Mouse (Mus musculus) left cerebral cortex, adult 18-20 months (tissue): ENCODE data around the gene Ift22. TPM values are rescaled to one million over a fixed set of nuclear protein-coding genes. Genes with fewer than 3 reads are reported as not detected.
A peak's percentile ranks its signal among the peaks of the same experiment; 100 is the strongest.

Source experiments
- DNase-seq, 2 experiments: peaks; one replicate each; pipeline ENCODE4 v3.0.0; 2021 to 2022; ENCODE audit warnings: low spot score in 2 of 2, mixed read lengths in 1 of 2
- long read RNA-seq, 2 experiments: library from polyadenylated mRNA; stranded (forward); transcript quantifications; one replicate each; pipeline ENCODE4 v2.0.0; 2021
- total RNA-seq, 2 experiments: library from RNA; stranded (reverse); gene quantifications; 2 replicates each; pipeline ENCODE4 v1.2.3; 2021

Ift22 gene
- 10 to 100 TPM; 97.1 to 99.0 TPM for total RNA-seq
- long read RNA-seq, experiment 1, transcript Ift22-205 (5 exons, 3,071 nt): major isoform, 43 of 73 reads
- long read RNA-seq, experiment 1, partial matches to known transcripts: 6 of 73 reads
- long read RNA-seq, experiment 1, other reads (novel, unspliced or antisense): 22 of 73 reads
- long read RNA-seq, experiment 2, transcript Ift22-205 (5 exons, 3,071 nt): major isoform, 29 of 55 reads
- long read RNA-seq, experiment 2, partial matches to known transcripts: 3 of 55 reads
- long read RNA-seq, experiment 2, other reads (novel, unspliced or antisense): 23 of 55 reads

DNA sequence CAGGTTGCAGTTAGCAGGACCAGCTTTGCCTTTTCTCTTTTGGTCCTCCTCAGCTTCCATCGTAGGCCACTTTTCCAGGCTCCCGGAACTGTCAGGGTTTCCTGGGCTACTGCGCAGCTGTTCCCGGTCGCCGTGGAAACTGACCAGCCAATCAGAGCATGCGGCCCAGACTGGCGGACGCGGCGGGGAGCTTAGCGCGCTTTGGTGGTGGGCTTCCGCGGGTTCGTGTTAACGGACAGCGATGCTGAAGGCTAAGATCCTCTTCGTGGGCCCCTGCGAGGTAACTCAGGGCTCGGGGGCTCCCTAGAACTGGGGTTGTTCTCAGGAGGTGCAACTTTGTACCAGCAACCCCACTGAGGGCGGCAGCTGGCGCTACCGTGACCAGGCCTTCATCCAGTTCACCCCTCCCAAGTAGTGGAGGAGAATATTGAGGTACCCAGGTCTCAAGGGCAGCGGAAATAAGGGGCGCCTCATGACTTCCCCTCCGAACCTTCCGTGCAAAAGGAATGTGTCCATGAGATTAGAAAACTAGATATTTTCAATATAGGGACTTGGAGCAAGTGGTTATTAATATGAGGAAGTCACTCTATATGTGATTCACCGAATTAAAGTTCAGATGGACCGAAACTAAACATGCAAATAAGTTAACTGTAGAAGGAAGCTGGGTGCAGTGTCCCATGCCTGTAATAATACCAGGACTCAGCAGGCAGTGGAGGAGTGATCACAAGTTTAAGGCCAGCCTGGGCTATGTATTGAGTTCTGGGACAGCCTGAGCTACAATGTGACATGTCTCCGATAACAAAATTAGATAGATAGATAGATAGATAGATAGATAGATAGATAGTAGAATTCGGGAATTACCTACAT lies at the start of gene Ift22:
Gene Ift22, plus strand, starts transcription at position 160 of the 867 bp plus-strand sequence.
- DNase-seq: peak; percentile 95 to 97

DNA sequence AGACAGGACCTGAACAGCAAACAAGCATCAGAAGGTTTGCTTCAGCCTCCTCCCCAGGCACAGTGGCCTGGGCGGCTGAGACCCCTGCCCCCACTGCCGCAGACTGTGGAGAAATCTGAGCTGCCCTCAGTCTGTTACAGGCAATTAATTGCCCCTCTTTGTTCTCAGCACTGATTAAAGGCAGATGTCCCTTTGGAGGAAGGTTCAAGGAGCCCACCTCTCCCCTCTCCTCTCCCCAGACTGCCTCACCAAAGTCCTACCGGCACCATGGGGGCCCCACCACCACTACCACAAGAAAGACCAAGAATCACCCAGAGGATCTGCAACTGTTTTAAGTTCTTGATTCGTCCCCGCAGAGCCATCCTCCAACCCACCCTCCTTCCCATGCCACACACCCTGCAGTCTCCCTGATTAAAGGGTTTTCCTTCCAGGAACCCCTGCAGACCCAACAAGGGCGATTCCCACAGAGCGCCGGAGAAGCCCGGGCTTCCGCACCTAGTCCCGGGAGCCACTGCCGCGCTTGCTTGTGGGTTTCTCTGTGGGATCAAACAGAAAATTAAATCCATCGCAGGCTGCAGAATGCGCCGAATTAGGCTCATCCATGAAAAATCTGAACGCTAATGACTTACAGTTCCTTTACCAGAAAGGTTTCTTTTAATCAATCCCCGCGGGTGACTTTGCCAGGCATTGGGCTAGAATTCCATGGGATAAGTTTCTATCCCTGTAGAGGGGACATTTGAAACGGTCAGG lies 46.6 kb upstream of the Ift22 start:
- no peak for DNase-seq

DNA sequence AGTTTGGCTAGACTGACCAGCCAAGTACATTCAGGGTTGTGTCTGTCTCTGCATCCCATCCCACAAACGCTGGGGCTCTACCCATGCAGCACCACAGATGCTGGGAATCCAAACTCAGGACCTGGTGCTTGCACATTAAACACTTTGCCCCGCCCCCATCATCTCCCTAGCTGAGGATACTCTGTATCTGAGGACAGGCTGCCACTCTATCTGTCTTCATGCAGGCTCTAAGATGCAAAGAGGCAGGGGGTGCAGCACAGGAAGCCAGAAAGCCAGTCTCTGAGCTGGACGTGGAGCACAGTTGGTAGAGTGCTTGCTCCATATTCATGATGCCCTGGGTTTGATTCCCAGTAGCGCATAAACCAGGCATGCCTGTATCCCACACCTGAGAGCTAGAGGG lies 45.1 kb upstream of the Ift22 start:
- DNase-seq: no peak

DNA sequence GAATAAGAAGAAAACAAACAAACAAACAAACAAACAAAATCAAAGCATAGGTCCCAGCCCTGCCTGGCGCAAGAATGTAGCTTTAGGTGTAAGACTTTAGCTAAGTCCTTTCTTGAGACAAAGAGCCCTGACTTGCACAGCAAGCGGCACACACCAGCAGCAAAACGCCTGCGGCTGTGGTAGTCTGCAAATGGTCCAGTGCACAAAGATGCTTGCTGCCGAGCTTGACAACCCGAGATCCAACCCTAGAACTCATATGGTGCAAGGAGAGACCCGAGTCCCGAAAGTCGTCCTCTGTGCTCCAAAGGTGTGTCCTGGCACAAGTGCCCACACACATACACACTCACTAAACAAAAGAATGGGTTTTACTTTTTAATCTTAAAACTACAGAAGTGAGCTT lies 44.7 kb upstream of the Ift22 start:
- no peak for DNase-seq

DNA sequence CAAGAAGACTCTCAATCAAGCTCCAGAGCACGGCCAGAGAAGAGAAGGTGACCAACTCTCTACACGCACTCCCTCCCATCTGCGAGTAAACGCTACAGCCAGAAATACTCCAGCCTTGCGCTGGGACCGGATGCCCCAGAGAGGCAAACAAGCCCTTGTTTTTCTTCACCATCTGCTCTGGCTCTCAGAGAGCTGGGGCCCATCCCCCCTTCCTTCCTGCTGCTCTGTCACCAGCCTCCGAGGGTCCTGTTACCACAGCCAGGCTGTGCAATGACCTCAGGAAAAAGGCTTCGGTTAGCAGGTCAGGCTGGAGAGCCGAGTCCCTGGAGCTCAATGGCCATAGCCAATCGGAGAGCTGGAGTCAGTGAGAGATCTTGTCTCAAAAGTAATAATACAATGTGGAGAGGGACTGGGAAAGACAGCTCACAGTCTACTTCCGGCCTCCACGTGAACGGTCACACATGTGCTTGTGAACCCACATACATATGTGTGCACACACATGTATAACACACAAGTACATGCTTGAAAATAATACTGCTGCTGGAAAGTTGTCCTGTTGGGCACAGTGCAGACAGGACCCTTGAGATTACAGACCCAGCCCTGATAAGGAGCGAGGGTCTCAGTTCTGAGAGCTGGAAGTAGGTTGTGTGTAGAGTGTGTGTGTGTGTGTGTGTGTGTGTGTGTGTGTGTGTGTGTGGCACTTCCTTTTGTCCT lies 43.8 kb upstream of the Ift22 start:
- DNase-seq: peak in 1 of 2 experiments; percentile 5

DNA sequence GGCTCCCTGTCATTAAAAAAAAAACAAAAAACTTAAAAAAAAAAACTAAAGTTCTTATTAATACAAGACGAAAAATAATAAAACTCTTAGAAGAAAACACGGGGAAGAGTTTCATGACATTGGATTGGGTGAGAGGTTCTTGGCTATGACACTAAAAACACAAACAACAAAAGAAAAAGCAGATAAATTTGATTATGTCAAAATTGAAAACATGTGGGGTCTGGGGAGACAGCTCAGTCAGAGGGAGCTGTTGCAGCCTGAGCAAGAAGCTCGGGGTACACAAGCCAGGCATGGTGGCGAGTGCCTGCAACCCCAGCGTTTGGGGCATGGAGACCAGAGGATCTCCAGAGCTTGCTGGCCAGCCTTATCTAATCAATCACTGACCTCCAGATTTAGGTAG lies 40.2 kb upstream of the Ift22 start:
- DNase-seq: no peak

DNA sequence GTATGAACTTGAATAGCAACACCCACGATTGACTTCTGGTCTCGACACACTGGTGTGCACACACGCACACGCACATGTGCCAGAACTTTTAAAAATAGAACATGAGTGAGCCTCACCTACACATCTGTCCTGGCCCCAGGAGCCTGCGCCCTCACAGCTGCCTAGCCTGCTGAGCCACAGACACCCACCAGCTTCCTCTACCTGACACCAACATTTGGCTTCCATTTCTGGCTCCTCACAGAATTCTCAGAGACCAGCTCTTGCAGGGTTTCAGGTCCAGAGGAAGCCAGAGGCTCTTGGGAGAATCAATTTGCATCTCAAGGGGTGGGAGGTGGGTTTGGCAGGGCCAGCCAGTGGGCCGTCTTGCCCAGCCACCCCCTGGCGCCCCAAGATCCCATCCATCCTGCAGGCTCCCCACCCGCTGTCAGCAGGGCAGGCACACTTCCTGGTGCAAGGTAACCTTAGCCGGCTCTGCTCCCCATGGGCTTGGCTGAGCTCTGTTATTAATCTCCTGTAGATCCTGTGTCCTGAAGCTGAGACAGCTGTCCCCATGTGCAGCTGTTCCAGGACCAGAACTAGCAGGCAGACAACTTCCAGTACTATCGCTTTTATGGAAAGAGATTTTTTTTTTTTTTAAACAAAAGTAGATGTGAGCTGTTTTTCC lies 38.4 kb upstream of the Ift22 start:
- DNase-seq: no peak

DNA sequence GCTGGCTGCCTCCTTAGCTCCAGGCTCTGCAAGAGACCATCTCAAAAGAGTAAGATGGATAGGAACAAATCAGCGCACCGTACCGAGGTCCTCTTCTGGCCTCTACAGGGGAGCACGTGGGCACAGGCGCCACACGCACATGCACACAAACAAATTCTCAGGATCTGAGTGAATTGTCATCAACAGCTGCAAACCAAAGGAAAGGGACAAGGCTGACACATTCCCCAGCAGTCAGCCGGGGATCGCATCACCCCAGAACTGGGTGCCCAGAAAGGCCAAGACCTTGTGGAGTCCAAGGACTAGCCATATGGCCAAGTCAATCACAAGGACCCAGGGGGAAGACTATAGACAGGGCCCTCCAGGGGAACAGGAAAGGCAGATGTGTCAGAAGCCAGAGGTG lies 35.5 kb upstream of the Ift22 start:
- DNase-seq: no peak

DNA sequence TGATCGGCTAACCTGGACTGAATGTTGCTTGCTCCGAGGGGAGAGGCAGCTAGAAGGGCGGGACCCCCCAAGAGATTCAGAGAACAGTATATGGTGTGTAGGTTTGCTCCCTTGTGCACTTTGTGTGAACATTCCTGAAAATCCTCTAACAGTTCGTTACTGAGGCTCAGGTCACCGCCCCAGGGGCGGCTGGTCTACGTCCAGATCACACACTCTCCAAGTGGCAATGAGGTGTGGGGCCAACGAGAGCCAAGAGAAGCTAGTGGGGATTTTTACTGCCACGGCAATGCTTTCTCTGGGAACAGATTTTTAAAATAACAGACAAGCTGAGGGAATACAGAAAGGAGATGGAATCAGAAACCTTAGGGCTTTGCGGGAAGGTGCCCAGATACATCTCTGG lies 33.7 kb upstream of the Ift22 start:
- DNase-seq: no peak

DNA sequence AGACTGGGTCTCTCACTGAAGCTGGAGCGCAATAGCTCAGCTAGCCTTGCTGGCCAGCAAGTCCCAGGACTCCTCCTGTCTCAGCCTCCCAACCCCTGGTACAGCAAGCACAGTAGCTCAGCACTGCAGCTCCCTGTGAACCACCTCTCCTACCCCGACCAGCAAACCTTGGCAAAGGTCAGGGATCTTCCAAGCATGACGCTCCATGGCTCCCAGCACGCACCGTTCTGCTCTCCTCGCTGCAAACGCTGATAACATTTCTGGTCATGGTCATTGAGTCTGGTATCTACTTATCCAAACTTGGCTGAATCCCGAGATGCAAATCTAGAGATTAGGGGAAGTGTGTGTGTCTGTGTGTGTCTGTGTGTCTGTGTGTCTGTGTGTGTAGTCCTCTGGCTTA lies 27.8 kb upstream of the Ift22 start:
- no peak for DNase-seq

DNA sequence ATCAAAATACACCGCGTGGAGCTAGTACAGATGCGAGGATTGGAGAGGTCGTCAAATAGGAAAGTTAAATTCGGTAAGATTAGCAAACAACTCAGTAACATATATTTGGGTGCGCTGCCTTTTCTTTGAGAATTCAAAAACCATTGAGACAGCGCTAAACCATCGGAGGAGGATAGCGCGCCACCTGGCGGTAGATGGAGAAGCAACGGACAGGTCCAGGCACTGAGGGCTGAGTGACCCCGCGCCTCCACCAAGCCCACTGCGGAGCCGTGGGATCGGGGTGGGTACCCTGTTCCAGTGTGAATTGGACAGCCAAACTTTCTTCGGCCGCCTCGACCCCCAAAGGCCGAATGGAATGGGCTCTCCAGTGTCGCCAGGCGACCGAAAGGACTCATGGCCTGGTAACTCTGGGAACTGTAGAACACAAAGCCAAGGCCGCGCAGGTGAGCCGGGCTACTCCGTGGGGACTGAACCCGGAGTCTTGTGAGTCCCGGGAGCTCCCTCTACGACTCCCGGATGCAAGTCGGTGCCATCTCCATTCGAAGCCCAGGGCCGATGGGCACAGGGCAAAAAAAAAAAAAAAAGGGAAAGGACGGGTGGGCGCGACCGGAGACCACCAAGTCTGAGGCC lies 26.5 kb upstream of the Ift22 start:
- peak; percentile 84 to 90 for DNase-seq

DNA sequence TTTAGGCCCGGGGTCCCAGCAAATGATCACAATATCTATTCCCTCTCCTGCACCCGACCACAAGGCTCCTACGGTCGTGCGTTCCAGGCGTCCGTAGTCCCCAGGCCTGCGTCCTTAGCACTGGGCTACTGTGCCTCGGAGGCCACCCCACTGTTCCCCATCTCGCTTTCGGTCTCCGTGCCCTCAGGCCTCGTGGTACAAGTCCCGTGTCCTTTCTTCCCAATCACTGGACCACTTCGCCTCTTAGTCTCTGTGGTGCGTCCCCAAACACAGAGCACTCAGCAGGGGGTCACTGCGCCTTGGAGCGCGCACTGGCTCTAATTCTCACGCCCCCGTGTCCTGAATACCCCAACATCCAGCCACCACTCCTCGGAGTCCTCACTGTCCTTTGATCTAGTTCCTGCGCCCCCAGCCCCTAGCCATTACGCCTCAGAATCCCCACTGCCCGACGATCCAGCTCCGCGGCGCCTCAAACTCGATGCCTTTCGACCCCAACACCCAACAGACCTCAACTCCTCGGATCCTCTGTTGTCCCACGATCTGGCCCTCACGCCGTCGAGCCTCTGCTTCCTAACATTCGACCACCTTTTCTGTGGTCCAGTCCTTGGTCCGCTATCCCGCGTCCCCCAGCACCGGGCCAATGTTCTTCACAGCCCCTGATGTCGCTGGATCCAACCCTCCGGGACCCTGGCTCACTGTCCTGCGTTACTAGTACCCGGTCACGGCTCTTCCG lies 25.7 kb upstream of the Ift22 start:
- DNase-seq: peak in 1 of 2 experiments; percentile 4

DNA sequence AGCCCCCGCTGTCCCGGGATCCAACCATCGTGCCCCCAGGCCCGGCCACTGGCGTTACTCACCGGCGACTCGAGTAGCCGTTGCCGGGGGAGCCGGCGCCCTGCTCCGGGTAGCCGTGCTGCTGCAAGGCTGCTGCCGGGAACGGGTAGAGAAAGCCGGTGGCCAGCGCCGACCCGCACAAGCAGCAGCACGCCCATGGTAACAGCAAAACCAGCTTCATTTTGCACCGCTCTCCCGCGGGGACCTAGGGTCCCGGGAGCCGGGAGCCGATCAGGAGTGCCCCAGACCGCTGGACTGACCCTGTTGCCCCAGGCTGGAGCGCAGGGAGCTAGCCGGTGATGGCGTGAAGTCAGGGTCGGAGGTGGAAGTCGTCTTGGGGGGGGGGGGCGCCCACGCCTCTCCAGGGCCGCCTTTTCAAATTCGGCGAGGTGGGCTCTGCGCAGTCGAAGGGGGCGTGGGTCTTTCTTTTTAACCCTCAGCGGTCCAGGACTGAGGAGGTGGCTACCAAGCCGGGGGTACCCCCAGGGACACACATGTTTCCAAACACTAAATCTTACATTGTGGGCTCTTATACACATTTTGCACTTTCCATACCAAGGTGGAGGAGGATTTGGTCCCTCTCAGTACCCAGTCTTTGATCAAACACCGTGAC lies 25.0 kb upstream of the Ift22 start, which contains the start of gene Col26a1:
Gene Col26a1, minus strand, starts transcription at position 422 of the 652 bp plus-strand sequence.
- peak; percentile 21 to 22 for DNase-seq

DNA sequence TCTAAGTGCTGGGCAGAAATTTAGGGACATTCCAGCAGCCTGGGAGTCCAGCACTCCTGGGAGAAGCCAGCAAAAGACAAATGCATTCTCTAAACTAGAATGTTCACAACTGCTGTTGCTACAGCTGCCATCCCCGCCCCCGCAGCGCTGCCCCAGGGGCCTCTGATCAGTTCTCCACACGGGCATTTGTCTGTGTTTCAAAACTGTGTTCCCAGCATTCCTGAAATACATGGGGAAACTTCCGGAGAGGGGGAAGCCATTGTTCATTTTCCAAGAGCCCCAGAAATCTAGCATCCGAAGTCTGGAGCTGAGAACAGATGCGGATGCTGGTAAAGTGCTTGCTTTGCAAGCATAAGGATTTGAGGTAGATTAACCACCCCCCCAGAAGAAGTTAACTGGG lies 21.0 kb upstream of the Ift22 start:
- DNase-seq: no peak

DNA sequence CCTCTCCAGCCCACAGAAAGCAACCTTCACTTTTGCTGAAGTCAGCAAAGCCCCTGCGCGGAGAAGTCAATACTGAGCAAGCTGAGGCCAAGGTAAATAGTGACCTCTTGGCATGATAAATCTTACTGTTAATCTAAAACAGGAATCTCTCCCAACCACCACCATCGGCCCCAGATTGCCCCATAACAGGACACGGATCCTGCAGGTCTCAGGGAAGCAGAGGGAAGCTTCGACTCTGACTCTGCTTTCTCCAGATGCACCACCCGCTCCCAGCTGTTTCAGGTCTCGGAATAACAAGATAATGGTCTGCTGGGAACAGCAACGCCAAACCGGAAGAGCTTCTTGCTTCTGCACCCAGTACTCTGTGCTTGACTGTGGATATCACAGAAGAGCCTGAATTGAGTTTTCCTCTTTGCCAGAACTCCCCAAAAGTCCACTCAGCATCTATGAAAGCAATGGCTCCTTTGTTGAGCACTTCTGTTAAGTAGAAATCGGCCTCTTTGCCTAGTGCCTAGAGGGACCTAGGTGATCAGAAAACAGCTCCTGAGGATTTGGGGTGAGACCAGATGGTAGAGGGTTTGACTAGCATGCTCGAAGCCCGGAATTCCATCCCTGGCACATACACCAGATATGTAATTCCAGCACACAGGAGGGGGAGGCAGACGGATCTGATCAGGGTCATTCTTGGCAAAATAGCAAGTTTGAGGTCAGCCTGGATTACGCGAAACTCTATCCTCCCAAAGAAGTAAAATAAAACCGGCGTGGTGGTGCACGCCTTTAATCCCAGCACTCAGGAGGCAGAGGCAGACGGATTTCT lies 19.2 kb upstream of the Ift22 start:
- no peak for DNase-seq

DNA sequence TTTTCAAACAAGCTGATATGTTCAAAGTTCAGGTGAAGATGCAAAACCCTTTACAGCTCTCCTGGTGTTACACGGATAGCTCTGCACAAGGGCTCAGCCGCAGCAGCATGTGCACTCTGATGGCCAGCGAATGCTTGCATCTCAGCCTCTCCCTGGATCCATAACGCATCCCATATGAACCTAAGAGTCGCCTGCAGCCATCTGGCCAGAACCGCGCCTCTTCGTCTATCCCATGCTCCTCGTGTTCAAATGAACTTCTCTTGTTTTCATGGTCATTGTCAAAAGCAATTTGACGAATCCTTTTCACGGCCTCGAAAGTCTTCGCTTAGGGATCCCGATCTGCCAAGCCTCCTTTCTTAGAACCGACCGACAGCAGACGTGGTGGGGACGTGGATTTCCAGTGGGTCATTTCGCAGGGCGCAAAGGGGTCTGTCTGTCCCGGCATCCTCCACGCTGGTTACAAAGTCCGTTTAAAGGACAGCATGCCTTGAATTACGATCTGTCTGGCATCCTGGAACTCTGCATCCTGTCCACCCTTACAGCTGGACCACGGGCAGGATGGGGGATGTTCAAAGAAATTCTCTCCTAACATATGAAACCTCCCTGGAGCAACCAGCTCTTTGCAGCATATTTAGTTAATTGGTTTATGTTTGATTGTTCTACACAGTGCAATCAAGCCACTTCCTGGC lies 13.0 kb upstream of the Ift22 start:
- DNase-seq: no peak

DNA sequence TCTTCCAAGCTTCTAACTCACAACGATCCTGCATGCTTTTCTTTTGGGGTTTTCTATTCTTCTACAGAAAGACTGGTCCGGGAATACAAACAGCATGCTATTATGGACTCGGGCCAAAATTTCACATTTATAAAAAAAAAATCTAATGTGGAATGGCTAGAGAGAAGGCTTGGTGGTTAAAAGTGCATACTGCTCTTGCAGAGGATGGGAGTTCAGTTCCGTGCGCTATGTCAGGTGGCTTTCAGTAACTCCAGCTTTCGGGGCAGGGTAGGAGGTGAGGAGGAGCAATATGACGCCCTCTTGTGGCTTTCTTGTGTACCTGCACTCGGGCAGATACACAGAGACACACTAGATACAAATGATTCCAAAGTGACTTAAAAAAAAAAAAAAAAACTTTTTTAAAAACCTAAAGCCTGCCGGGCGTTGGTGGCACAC lies 12.4 kb upstream of the Ift22 start:
- DNase-seq: no peak
